Mouse (Mus musculus): ENCODE measurements around the gene Stat6.

DNA sequence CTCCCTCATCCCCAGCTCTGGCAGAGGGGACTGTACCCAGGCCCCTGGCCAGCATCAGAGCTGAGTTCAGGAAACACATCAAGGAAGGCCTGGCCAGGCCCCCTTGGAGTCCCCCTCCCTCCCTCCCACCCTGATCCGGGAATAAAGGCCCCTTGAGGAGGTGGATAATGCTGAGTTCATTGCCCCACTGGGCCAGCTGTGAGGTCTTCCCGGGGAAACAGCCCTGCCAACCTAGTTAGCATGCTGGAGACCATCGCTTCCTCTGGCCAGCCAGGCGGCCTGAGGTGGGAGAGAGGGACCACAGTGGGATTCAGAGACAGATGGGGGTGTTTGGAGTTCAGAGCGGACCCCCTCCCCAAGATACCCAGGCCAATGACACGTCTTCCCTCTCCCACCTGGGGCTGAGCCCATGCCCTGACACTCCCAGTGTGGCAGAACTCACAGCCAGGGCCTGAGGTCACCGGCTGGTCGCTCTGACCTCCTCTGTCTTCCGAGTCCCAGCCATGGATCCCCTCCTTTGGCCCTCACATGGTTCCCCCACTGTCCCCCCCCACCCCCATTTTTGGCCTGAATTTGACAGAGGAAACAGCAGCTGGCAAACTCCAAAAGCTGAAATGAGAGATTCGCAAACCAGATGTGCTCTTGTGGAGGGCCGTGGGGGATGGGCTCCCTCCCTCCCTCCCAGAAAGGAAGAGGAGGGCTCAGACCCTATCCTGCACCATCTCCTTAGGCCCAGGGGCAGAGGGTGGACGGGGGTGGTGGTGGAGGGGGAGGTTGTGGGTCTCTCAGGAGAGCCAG lies 28.4 kb upstream of the Stat6 start:
- TF ChIP-seq FLI1 (IDR thresholded peaks at IDR 0.05; ENCODE audit: low read length) = no peak
- TF ChIP-seq GATA1 (IDR thresholded peaks at IDR 0.05; ENCODE audit: borderline replicate concordance, low read length) = no peak

Measured in megakaryocyte, embryonic 14.5 days (primary cell).